Mouse (Mus musculus) myocyte (in vitro differentiated cells): Measurements from ENCODE around the gene Mc1r.

Source experiments
- E2F4 ChIP-seq: IDR thresholded peaks from one replicate; pipeline ENCODE4 v1.6.1; 2011; ENCODE audit warnings: mild to moderate bottlenecking, control low read depth, moderate library complexity; ENCODE audit not compliant: insufficient read depth
- MAX ChIP-seq: IDR thresholded peaks from one replicate; pipeline ENCODE4 v1.6.1; 2011; ENCODE audit warnings: low read depth, mild to moderate bottlenecking, control low read depth
- MYOD1 ChIP-seq, 3 experiments: IDR thresholded peaks; one replicate each; pipeline ENCODE4 v1.6.1; 2011; ENCODE audit warnings: control low read depth in 2 of 3, low read depth in 2 of 3, mild to moderate bottlenecking in 2 of 3, moderate library complexity in 1 of 3; ENCODE audit not compliant: insufficient read length in 2 of 3, control insufficient read depth in 1 of 3
- MYOG ChIP-seq, 3 experiments: IDR thresholded peaks; one replicate each; pipeline ENCODE4 v1.6.1; 2011; ENCODE audit warnings: control low read depth in 2 of 3, low read depth in 2 of 3, mild to moderate bottlenecking in 2 of 3; ENCODE audit not compliant: insufficient read length in 2 of 3, control insufficient read depth in 1 of 3, insufficient read depth in 1 of 3
- POLR2A ChIP-seq: IDR thresholded peaks from one replicate; pipeline ENCODE4 v1.6.1; 2011; ENCODE audit warnings: low read depth, mild to moderate bottlenecking, control low read depth, moderate library complexity; ENCODE audit not compliant: insufficient read length
- POLR2AphosphoS2 ChIP-seq: IDR thresholded peaks from one replicate; pipeline ENCODE4 v1.6.1; 2011; ENCODE audit warnings: low read depth, control low read depth; ENCODE audit not compliant: insufficient read length
- SRF ChIP-seq: IDR thresholded peaks from one replicate; pipeline ENCODE4 v1.6.1; 2011; ENCODE audit warnings: low read depth; ENCODE audit not compliant: control insufficient read depth, insufficient read length
- TCF12 ChIP-seq: IDR thresholded peaks from one replicate; pipeline ENCODE4 v1.6.1; 2011; ENCODE audit warnings: mild to moderate bottlenecking, control low read depth; ENCODE audit not compliant: poor library complexity, insufficient read depth, severe bottlenecking

DNA sequence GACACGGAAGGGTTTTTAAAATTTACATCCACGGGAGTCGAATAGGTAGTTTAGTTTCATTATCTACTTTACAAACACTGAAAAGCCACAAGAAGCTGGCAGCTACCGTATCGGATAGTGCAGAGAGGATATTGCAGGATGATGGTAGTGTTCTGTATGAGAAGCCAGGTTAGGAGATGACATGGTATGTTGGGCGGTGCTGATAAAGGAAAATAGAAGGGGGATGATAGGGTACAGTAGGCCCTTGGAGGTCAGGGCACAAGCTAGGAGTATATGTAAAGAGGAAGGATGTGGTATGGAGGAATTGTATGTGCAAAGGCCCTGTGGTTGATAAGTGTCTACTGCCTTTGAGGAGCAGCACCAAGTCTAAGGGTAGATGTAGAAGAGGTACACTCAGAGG, 47.7 kb downstream of the Mc1r start:
- TF ChIP-seq POLR2A: no peak
- TF ChIP-seq E2F4: no peak
- TF ChIP-seq MYOG (IDR thresholded peaks at IDR 0.05; ENCODE audit: control insufficient read depth in 1 of 3, insufficient read depth in 1 of 3, insufficient read length in 2 of 3, low read depth in 2 of 3): no peak
- TF ChIP-seq MYOD1 (IDR thresholded peaks at IDR 0.05; ENCODE audit: control insufficient read depth in 1 of 3, insufficient read length in 2 of 3, low read depth in 2 of 3): no peak
- TF ChIP-seq TCF12: no peak
- TF ChIP-seq MAX: no peak
- no peak for TF ChIP-seq POLR2AphosphoS2
- TF ChIP-seq SRF: no peak
